Comparison of ENCODE assay signal across 8 mouse cellular contexts in the genomic region with DNA sequence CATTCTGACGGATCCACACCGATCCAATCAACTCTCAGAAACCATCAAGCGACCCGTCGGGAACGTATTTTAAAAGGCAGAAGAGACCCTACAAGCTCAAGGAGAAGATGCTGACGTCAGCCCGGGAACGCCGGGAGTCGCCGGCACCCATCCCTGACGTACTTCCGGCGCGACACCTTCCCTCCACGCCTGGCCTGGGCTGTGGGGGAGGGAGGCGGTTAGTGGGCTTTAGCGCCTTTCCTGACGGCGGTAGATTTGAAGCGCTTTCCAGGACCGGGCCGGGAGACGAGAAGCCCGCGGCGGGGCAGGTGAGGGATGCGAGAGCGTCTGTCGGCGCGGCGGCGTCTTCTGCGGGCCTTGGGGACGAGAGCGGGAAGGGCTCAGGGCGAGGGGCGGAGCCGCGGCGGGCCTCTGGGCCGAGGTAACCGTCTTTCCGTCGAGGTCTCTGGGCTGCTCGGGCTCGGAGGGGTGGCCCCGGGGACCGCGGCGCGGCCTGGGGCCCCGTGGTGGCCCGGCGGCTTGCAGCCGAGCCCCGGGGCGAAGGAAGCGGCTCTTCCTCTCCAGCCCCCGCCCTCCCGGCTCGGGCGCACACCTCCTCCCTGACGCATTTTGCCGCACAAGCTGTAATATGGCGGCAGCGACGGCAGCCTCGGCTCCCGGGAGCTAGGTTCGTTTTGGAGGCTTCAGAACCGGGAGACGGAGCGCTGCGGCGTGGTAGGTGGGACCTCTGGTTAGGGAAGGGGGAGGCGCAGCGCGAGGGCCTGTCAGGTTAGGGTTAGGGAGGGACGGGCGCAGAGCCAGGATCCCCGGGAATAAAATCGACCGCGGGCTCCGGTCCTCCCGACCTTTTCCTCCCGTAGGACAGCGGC. TPM values are rescaled to one million over a fixed set of nuclear protein-coding genes. Genes with fewer than 3 reads are reported as not detected.
DNase-seq lines count a peak whose midpoint lies in the region; ATAC-seq and TF ChIP-seq lines count a peak whose summit lies in the region.

No protein-coding gene starts in this region.

- peak overlapping the region; percentile 66 for H3K4me3 ChIP-seq in cortical plate, adult 2 months (ENCODE audit: insufficient read depth, low read length)

- no peak for TF ChIP-seq CTCF in cortical plate, adult 2 months (IDR thresholded peaks at IDR 0.05; ENCODE audit: extremely low read depth, insufficient read depth, low read length)

- peak; percentile 80; the same call in 1 of the 2 replicates for TF ChIP-seq POLR2A in cortical plate, adult 2 months (IDR thresholded peaks at IDR 0.05; ENCODE audit: extremely low read depth, insufficient read depth, low read length)

- peak overlapping the region; percentile 94 for H3K27ac ChIP-seq in cortical plate, adult 2 months (ENCODE audit: insufficient read depth, low read length)

- H3K4me1 ChIP-seq in cortical plate, adult 2 months (ENCODE audit: control insufficient read depth, insufficient read depth, low read length) = peaks cover 1% of the 10 kb centered on the region; the same call in 1 of the 2 replicates

- DNase-seq in gastrocnemius, postnatal 10 days = peak; percentile 91
- peak; percentile 96 for DNase-seq in induced T-regulatory cell, adult 2 months (ENCODE audit: low read depth)
- peak; percentile 79 to 96 for DNase-seq in left cerebral cortex, adult 9 months (ENCODE audit: low spot score in 2 of 2)
- DNase-seq in right cerebral cortex, postnatal 14 days = peak; percentile 96
- DNase-seq in urinary bladder, postnatal 36 days (ENCODE audit: low spot score in 2 of 2) = peak; percentile 89 to 90

- peak; percentile 87 for ATAC-seq in activated CD4-positive, CD25-positive, alpha-beta regulatory T cell, adult 4 months
- peak; percentile 91 for ATAC-seq in megakaryocyte progenitor cell, adult 5-6 weeks (replicated peaks; ENCODE audit: poor library complexity)

RNA-seq across cellular contexts. Expression of a gene that starts 0.5 kb away (rescaled TPM):
- 100 to 1,000 TPM; 176 to 203 TPM for polyA plus RNA-seq in activated CD4-positive, CD25-positive, alpha-beta regulatory T cell, adult 4 months (2017; shearing (Covaris generic))
- polyA plus RNA-seq in cortical plate, adult 2 months (2012; rRNA removed) = 23.0 and 23.3 TPM in 2 replicates
- total RNA-seq in gastrocnemius, postnatal 10 days (2021) = 10 to 100 TPM; 36.9 to 41.6 TPM
- total RNA-seq in megakaryocyte progenitor cell, adult 5-6 weeks (2015) = 136 and 142 TPM in 2 replicates
- 70.5 and 131 TPM in 2 replicates for total RNA-seq in megakaryocyte progenitor cell, adult 5-6 weeks (2017)

RNA-seq across cellular contexts. Expression of a gene that starts 9.6 kb away (rescaled TPM):
- 10 to 100 TPM in 1 of 2 experiments, 1 to 10 TPM in 1; 8.4 to 10.6 TPM for polyA plus RNA-seq in activated CD4-positive, CD25-positive, alpha-beta regulatory T cell, adult 4 months (2017; shearing (Covaris generic))
- polyA plus RNA-seq in cortical plate, adult 2 months (2012; rRNA removed) = 11.4 and 12.2 TPM in 2 replicates
- total RNA-seq in gastrocnemius, postnatal 10 days (2021) = 10 to 100 TPM; 11.0 to 12.7 TPM
- 21.3 and 21.8 TPM in 2 replicates for total RNA-seq in megakaryocyte progenitor cell, adult 5-6 weeks (2015)
- total RNA-seq in megakaryocyte progenitor cell, adult 5-6 weeks (2017) = 16.7 and 17.0 TPM in 2 replicates

RNA-seq across cellular contexts. Expression of a gene that starts 53.0 kb away (rescaled TPM):
- polyA plus RNA-seq in activated CD4-positive, CD25-positive, alpha-beta regulatory T cell, adult 4 months (2017; shearing (Covaris generic)) = not detected
- polyA plus RNA-seq in cortical plate, adult 2 months (2012; rRNA removed) = 0.32 and 0.46 TPM in 2 replicates
- 100 to 1,000 TPM; 508 to 520 TPM for total RNA-seq in gastrocnemius, postnatal 10 days (2021)
- not detected in 2 replicates for total RNA-seq in megakaryocyte progenitor cell, adult 5-6 weeks (2015)
- total RNA-seq in megakaryocyte progenitor cell, adult 5-6 weeks (2017) = 0.07 TPM in 1 of 2 replicates, not detected in the other

Comparison
In these comparisons a context has a peak if more than half of its experiments do, and no peak if none do; other contexts are left out.
1. Peak in every context shown above with its lines: DNase-seq, ATAC-seq, H3K4me3 ChIP-seq and H3K27ac ChIP-seq.
2. RNA of a gene that starts 53.0 kb away (total RNA-seq): 508 to 520 TPM in gastrocnemius, postnatal 10 days; 0.07 TPM in megakaryocyte progenitor cell, adult 5-6 weeks; every median in the first group is over 100 times any median in the second.